ENCODE assay signal across 8 mouse cellular contexts in the genomic region with DNA sequence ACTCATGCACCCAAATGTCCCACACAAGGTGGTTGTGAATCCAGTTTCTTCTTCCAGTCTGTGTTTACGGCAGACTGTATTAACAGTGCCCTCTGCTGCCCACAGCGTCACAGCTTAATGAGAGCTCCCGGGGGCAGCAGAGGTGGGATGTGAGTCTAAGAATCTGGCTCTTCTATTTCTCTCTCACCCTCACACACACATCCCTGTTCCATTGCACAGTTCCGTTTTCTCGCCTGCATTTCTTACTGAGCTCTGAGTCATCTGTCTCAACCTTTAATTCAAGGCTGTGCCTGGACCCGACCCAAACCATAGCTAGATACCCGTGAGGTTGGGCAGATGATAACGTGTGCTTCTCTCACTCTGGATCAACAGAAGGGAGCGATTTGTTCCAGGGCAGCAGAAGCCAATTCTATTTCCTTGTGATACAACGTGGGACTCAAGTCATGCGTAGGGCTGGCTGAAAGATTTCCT. TPM values are rescaled to one million over a fixed set of nuclear protein-coding genes. Genes with fewer than 3 reads are reported as not detected.
DNase-seq lines count a peak whose midpoint lies in the region; ATAC-seq lines count a peak whose summit lies in the region.

No protein-coding gene starts in this region.

- no peak for ATAC-seq in inflammation-experienced regulatory T-cells, adult 6 months

- DNase-seq in cerebellum, postnatal 10 days: peak; percentile 77
- no peak for DNase-seq in cerebellum, adult 9-10 months
- DNase-seq in ovary, adult 18-20 months (ENCODE audit: low spot score): peak; percentile 36
- no peak for DNase-seq in ovary, postnatal 14 days (ENCODE audit: low spot score)
- DNase-seq in layer of hippocampus, adult 11-12 months (ENCODE audit: low spot score): peak; percentile 45
- peak; percentile 59 to 67 for DNase-seq in right cerebral cortex, adult 2 months (ENCODE audit: low spot score in 2 of 2)
- DNase-seq in spleen, postnatal 14 days (ENCODE audit: low spot score in 2 of 2): no peak

RNA-seq across cellular contexts. Expression of a gene that starts 46.3 kb away (rescaled TPM):
- under 1 TPM in 2 of 3 experiments, not detected in 1; 0.15 to 0.35 TPM for polyA plus RNA-seq in inflammation-experienced regulatory T-cells, adult 6 months (2017; shearing (Covaris generic))

Comparison
In these comparisons a context has a peak if more than half of its experiments do, and no peak if none do; other contexts are left out.
1. DNase-seq: peak in cerebellum, postnatal 10 days (2 of 2), ovary, adult 18-20 months (single experiment), layer of hippocampus, adult 11-12 months (single experiment) and right cerebral cortex, adult 2 months (2 of 2); none in cerebellum, adult 9-10 months (single experiment), ovary, postnatal 14 days (single experiment) and spleen, postnatal 14 days (0 of 2).